In the genomic region with DNA sequence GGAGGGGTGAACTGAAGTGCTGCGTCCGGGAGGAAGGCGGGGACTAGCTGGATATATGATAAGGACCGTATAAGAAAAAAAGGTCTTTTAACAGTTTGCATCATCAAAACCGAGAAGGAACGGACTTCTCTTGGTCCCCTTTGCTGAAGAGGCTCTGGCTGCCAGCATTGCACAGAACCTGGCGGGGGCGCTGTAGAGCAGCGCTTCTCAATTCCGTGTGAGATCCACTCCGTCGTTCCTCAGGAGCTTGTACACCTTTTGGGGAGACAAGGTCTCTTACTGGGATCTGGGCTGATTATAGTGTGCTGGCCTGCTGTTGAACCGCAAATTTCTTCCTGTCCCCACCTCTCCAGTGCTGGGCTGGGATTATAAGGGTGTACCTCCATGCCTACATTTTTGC, we compare ENCODE assay signal across 8 mouse cellular contexts. TPM values are rescaled to one million over a fixed set of nuclear protein-coding genes. Genes with fewer than 3 reads are reported as not detected.
DNase-seq lines count a peak whose midpoint lies in the region; ATAC-seq lines count a peak whose summit lies in the region.

No protein-coding gene starts in this region.

- no peaks in the 10 kb centered on the region for H3K36me3 ChIP-seq in lung, embryonic 15.5 days
- no peaks in the 10 kb centered on the region for H3K36me3 ChIP-seq in embryonic facial prominence, embryonic 14.5 days (ENCODE audit: control insufficient read depth, insufficient read depth, low read length)

- 0 out of 2 replicates have a peak, but pooled peaks cover 4% of the 10 kb centered on the region for H3K4me1 ChIP-seq in lung, embryonic 15.5 days
- H3K4me1 ChIP-seq in embryonic facial prominence, embryonic 14.5 days (ENCODE audit: control insufficient read depth, insufficient read depth, low read length) = peaks cover 4% of the 10 kb centered on the region; the same call in 1 of the 2 replicates

- WGBS in lung, embryonic 15.5 days = 12% methylated on average over 13 of the region's 13 CpGs
- 24% methylated on average over 13 of the region's 13 CpGs for WGBS in embryonic facial prominence, embryonic 14.5 days

- no peaks in the 10 kb centered on the region for H3K27me3 ChIP-seq in lung, embryonic 15.5 days
- H3K27me3 ChIP-seq in embryonic facial prominence, embryonic 14.5 days (replicated peaks; ENCODE audit: control insufficient read depth, insufficient read depth, low read length) = no peaks in the 10 kb centered on the region

- no peak overlapping the region for H3K27ac ChIP-seq in lung, embryonic 15.5 days
- no peak overlapping the region for H3K27ac ChIP-seq in embryonic facial prominence, embryonic 14.5 days (replicated peaks; ENCODE audit: low read depth, low read length)

- H3K9ac ChIP-seq in lung, embryonic 15.5 days = no peak overlapping the region
- no peak overlapping the region for H3K9ac ChIP-seq in embryonic facial prominence, embryonic 14.5 days (ENCODE audit: low read depth, low read length)

- peak; percentile 27 for DNase-seq in adrenal gland, postnatal 25 days
- DNase-seq in adrenal gland, adult 8-10 months = no peak
- no peak for DNase-seq in lung, adult 18-20 months
- peak; percentile 26 for DNase-seq in embryonic facial prominence, embryonic 14.5 days (ENCODE audit: low spot score)
- no peak for DNase-seq in layer of hippocampus, adult 8-10 months (ENCODE audit: low spot score in 2 of 2)
- no peak for DNase-seq in urinary bladder, postnatal 14 days (ENCODE audit: low spot score)

- peak overlapping the region; percentile 20 for H3K4me2 ChIP-seq in lung, embryonic 15.5 days
- no peak overlapping the region for H3K4me2 ChIP-seq in embryonic facial prominence, embryonic 14.5 days (ENCODE audit: low read depth, low read length)

- H3K4me3 ChIP-seq in lung, embryonic 15.5 days = no peak overlapping the region
- no peak overlapping the region for H3K4me3 ChIP-seq in embryonic facial prominence, embryonic 14.5 days (ENCODE audit: low read depth, low read length)

- H3K9me3 ChIP-seq in lung, embryonic 15.5 days = no peaks in the 10 kb centered on the region
- H3K9me3 ChIP-seq in embryonic facial prominence, embryonic 14.5 days (ENCODE audit: control insufficient read depth, low read length) = no peaks in the 10 kb centered on the region

- no peak for ATAC-seq in lung, embryonic 15.5 days (ENCODE audit: borderline replicate concordance, extremely low read depth, low FRiP score, low TSS enrichment)
- no peak for ATAC-seq in embryonic facial prominence, embryonic 14.5 days (ENCODE audit: low read depth)
- ATAC-seq in megakaryocyte progenitor cell, adult 5-6 weeks (replicated peaks; ENCODE audit: poor library complexity) = peak; percentile 52; the same call in 1 of the 2 replicates

RNA-seq across cellular contexts. Expression of a gene that starts 20.3 kb away (rescaled TPM):
- total RNA-seq in adrenal gland, postnatal 25 days (2021) = not detected in 2 replicates
- total RNA-seq in adrenal gland, adult 8-10 months (2022) = not detected
- polyA plus RNA-seq in lung, embryonic 15.5 days (2015; fragmentation: Nextera tagmentation; extraction: Ambion mirVana) = 0.89 and 1.7 TPM in 2 replicates
- 1.6 and 1.8 TPM in 2 replicates for polyA plus RNA-seq in embryonic facial prominence, embryonic 14.5 days (2014; fragmentation: Nextera tagmentation; extraction: Ambion mirVana)
- total RNA-seq in megakaryocyte progenitor cell, adult 5-6 weeks (2015) = not detected in 2 replicates
- total RNA-seq in megakaryocyte progenitor cell, adult 5-6 weeks (2017) = not detected in 2 replicates
- total RNA-seq in layer of hippocampus, adult 8-10 months (2022) = not detected

Comparison
In these comparisons a context has a peak if more than half of its experiments do, and no peak if none do; other contexts are left out.
1. DNase-seq: peak in adrenal gland, postnatal 25 days (single experiment) and embryonic facial prominence, embryonic 14.5 days (single experiment); none in adrenal gland, adult 8-10 months (single experiment), lung, adult 18-20 months (0 of 2), layer of hippocampus, adult 8-10 months (0 of 2) and urinary bladder, postnatal 14 days (single experiment).